Mouse (Mus musculus) stomach, embryonic 16.5 days (tissue): ENCODE data around the gene Stfa2l1. TPM values are rescaled to one million over a fixed set of nuclear protein-coding genes. Genes with fewer than 3 reads are reported as not detected.
"Not testable (repeated sequence)": the region's sequence is repeated elsewhere in the genome, so short reads cannot be mapped to it uniquely, and the experiment has no call there.

ENCODE experiments used
- ATAC-seq: fragments of 200-750 bp; cut with Nextera tagmentation; 2 replicates; pipeline ENCODE4 v1.8.0; 2017; ENCODE audit warnings: moderate number of reproducible peaks, moderate TSS enrichment; ENCODE audit not compliant: insufficient read depth, low FRiP score
- H3K27ac ChIP-seq: fragments of 300-500 bp; sonication (generic); 2 replicates; pipeline ENCODE4 v1.5.1; 2014; ENCODE audit warnings: low read length
- H3K27me3 ChIP-seq: fragments of 300-500 bp; sonication (generic); 2 replicates; pipeline ENCODE4 v1.6.1; 2014; ENCODE audit warnings: low read length, control low read depth, mixed read lengths; ENCODE audit not compliant: control insufficient read depth, insufficient read depth
- H3K36me3 ChIP-seq: fragments of 300-500 bp; sonication (generic); 2 replicates; pipeline ENCODE4 v1.6.1; 2014; ENCODE audit warnings: low read length; ENCODE audit not compliant: control insufficient read depth, insufficient read depth
- H3K4me1 ChIP-seq: fragments of 300-500 bp; sonication (generic); 2 replicates; pipeline ENCODE4 v1.6.1; 2014; ENCODE audit warnings: low read length, control low read depth, mixed read lengths; ENCODE audit not compliant: control insufficient read depth, insufficient read depth
- H3K4me2 ChIP-seq: fragments of 300-500 bp; sonication (generic); 2 replicates; pipeline ENCODE4 v1.6.1; 2014; ENCODE audit warnings: low read depth, low read length, mixed read lengths
- H3K4me3 ChIP-seq: fragments of 300-500 bp; sonication (generic); replicated peaks from 2 replicates; pipeline ENCODE4 v1.5.1; 2014; ENCODE audit warnings: mild to moderate bottlenecking, low read length
- H3K9ac ChIP-seq: fragments of 300-500 bp; sonication (generic); 2 replicates; pipeline ENCODE4 v1.6.1; 2014; ENCODE audit warnings: low read length
- H3K9me3 ChIP-seq: fragments of 300-500 bp; sonication (generic); replicated peaks from 2 replicates; pipeline ENCODE4 v1.6.1; 2016; ENCODE audit warnings: low read length, control low read depth; ENCODE audit not compliant: control insufficient read depth
- WGBS: fragments of 180-500 bp; shearing (Covaris S2); extraction: QIAGEN DNeasy Blood & Tissue Kit; methylation state at CpG from one replicate; pipeline ENCODE4 v1.1.7; 2014; 5-methylcytosine and 5-hydroxymethylcytosine counted together
- polyA plus RNA-seq: library from polyadenylated mRNA; unstranded; fragments of >200 nt; fragmentation: Nextera tagmentation; extraction: Ambion mirVana; gene quantifications from 2 replicates; pipeline ENCODE4 v1.2.1, GENCODE M21; 2015

Stfa2l1 gene
- polyA plus RNA-seq, 1 experiment from 2014 or later = 17.5 TPM

DNA sequence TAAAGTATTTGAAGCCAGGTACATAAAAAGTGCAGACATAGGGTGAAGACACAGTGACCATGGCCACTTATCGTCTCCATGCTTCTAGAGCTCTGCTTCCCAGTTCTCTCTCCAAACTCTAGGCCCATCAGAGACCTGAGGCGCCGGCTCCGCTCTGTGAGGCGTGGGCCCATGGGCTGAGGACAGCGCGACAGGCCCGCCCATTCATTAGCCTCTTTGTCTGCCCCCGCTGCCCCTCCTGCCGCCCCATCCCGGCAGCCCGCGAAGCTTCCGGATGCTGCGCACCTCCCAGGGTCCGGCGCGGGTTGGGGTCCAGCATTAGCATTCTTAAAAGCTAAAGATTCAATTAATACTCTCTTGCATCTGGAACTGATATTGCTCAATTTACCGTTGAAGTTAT is 42.6 kb downstream of the Stfa2l1 start:
- no peak overlapping the region for H3K9ac ChIP-seq
- H3K4me1 ChIP-seq = no peaks in the 10 kb centered on the region
- WGBS = 57% methylated on average over 19 of the region's 19 CpGs
- H3K27me3 ChIP-seq = no peaks in the 10 kb centered on the region
- H3K27ac ChIP-seq = no peak overlapping the region
- no peak overlapping the region for H3K4me3 ChIP-seq
- H3K9me3 ChIP-seq = no peaks in the 10 kb centered on the region
- ATAC-seq = no peak
- H3K36me3 ChIP-seq = no peaks in the 10 kb centered on the region
- H3K4me2 ChIP-seq = no peak overlapping the region

DNA sequence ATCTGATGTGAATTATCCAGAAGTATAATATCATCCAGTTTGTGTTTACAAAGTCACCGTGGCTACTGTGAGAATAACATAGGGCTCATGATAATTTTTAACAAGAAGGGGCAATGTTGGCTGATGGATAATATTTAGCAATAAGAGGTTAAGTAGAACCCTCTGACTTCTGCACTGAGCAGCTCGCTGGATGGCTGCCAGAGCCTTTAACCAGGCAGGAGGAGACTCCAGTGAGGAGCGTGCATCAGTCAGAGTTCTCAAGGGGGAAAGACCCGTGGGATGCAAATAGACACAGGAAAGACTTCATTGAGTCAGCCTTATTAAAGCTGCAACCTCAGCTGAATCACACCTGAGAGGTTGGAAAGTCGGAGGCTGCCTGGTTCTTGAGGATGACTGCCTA is 47.2 kb downstream of the Stfa2l1 start:
- no peaks in the 10 kb centered on the region for H3K27me3 ChIP-seq
- H3K36me3 ChIP-seq = no peaks in the 10 kb centered on the region
- H3K27ac ChIP-seq = no peak overlapping the region
- WGBS = 51% methylated on average over 5 of the region's 5 CpGs
- H3K9me3 ChIP-seq = no peaks in the 10 kb centered on the region
- H3K4me1 ChIP-seq = no peaks in the 10 kb centered on the region
- H3K4me3 ChIP-seq = no peak overlapping the region
- H3K4me2 ChIP-seq = no peak overlapping the region
- no peak overlapping the region for H3K9ac ChIP-seq
- ATAC-seq = no peak

DNA sequence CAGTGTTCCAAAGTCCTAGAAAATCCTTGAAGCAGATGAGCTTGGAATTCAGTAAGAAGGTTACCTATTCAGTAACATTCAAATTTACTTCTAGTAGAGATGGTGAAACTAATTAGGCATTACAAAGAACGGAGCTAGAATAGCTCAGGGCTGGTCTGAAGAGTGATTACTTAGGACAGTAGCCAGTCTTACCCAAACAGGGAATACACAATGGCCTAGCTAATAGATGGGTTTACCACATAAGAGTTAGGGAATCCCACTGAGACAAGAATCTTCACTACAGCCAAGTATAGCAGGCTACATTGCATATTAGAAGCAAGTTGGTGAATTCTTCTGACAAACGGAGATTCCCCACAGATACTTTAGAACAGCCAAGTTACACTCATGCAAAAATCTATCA is 49.1 kb downstream of the Stfa2l1 start:
- H3K9me3 ChIP-seq, H3K4me1 ChIP-seq, H3K9ac ChIP-seq, H3K4me3 ChIP-seq, H3K4me2 ChIP-seq, H3K27ac ChIP-seq, H3K36me3 ChIP-seq, ATAC-seq, H3K27me3 ChIP-seq: not testable (repeated sequence)
- 46% methylated on average over 2 of the region's 2 CpGs for WGBS

DNA sequence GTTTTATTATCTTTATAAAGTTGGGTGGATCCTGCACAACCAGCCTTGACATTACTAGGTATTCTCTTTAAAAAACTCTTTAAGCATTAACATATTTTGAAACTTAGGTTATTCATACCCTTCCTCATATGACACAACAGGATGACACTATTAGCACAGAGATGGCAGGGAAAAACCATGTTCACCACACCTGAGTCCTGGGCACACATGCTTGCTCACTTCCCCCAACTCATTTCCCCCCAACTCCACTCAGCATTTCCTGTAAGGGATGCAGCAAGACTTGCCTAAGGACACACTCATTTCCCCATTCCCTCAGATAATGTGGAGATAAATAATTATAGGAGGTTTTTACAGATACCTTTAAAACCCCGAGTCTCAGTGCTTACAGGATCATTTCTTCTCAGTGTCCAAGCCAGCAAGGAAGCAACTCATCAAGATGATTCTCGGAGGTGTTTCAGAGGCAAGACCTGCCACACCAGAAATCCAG is 53.4 kb downstream of the Stfa2l1 start, which contains the start of gene Gm5416:
Gm5416 (plus strand) TSS at position 437 of the 487 bp plus-strand sequence.
- Histone ChIP-seq H3K27ac (no peak within 1 kb of the TSS), H3K4me2 (no peak within 1 kb of the TSS), H3K4me1 (no peaks in the 10 kb centered on the region), H3K36me3 (no peaks in the 10 kb centered on the region), H3K9ac (no peak within 1 kb of the TSS), H3K27me3 (no peaks in the 10 kb centered on the region), H3K4me3 (no peak within 1 kb of the TSS), H3K9me3 (no peaks in the 10 kb centered on the region)
- WGBS = 79% methylated on average over 2 of the region's 2 CpGs
- no peak for ATAC-seq

Other genes starting within 250 kb of the Stfa2l1 start
- 10.7 and 10.9 TPM in 2 replicates for gene Parp9, start 218.3 kb upstream of the Stfa2l1 start, polyA plus RNA-seq
- 7.1 and 9.5 TPM in 2 replicates for gene Dtx3l, start 217.7 kb upstream of the Stfa2l1 start, polyA plus RNA-seq
- 38.9 and 40.0 TPM in 2 replicates for gene Kpna1, start 178.1 kb upstream of the Stfa2l1 start, polyA plus RNA-seq
- 7.1 and 8.0 TPM in 2 replicates for gene Wdr5b, start 115.6 kb upstream of the Stfa2l1 start, polyA plus RNA-seq
- 494 and 500 TPM in 2 replicates for gene Fam162a, start 85.2 kb upstream of the Stfa2l1 start, polyA plus RNA-seq
- gene Ccdc58, start 85.1 kb upstream of the Stfa2l1 start, polyA plus RNA-seq = 82.1 and 83.8 TPM in 2 replicates
- gene Csta1, start 25.6 kb upstream of the Stfa2l1 start, polyA plus RNA-seq = 34.9 and 39.6 TPM in 2 replicates
- 28.6 and 48.3 TPM in 2 replicates for gene Gm5483, start 27.4 kb downstream of the Stfa2l1 start, polyA plus RNA-seq
- 2.3 TPM in 1 of 2 replicates, not detected in the other for gene Gm5416, start 53.6 kb downstream of the Stfa2l1 start, polyA plus RNA-seq
- 4.8 and 11.6 TPM in 2 replicates for gene 2010005H15Rik, start 64.7 kb downstream of the Stfa2l1 start, polyA plus RNA-seq
- 48.3 and 90.0 TPM in 2 replicates for gene Stfa1, start 120.1 kb downstream of the Stfa2l1 start, polyA plus RNA-seq
- 0.96 and 2.0 TPM in 2 replicates for gene BC117090, start 177.5 kb downstream of the Stfa2l1 start, polyA plus RNA-seq
- gene BC100530, start 210.9 kb downstream of the Stfa2l1 start, polyA plus RNA-seq = 66.6 and 90.6 TPM in 2 replicates